In genomic region chr1:160298893-160299292, GRCm38 (mm10) we compare ENCODE assay signal across 18 mouse cellular contexts.
DNase-seq lines count a peak whose midpoint lies in the region; ATAC-seq and TF ChIP-seq lines count a peak whose summit lies in the region.
"Had no signal": no experiment of that assay in that cellular context is flagged by ENCODE, and none has a peak within 500 bp of the region (broad histone marks: within the 10 kb centered on the region; RNA-seq: fewer than 3 reads in every experiment).

No protein-coding gene starts in this region.

- no peak for TF ChIP-seq RAD21 in MEL (IDR thresholded peaks at IDR 0.05; ENCODE audit: low read depth, low read length)

- no peaks in the 10 kb centered on the region for H3K9me3 ChIP-seq in MEL (replicated peaks; ENCODE audit: insufficient read depth, low read length)
- no peaks in the 10 kb centered on the region for H3K9me3 ChIP-seq in liver, embryonic 12.5 days (replicated peaks)
- no peaks in the 10 kb centered on the region for H3K9me3 ChIP-seq in liver, embryonic 16.5 days (replicated peaks; ENCODE audit: control insufficient read depth, low read length)
- no peaks in the 10 kb centered on the region for H3K9me3 ChIP-seq in megakaryocyte, embryonic 14.5 days
- H3K9me3 ChIP-seq: embryonic facial prominence, embryonic 10.5 days; forebrain, embryonic 10.5 days; heart, embryonic 13.5 days; hindbrain, embryonic 15.5 days had no signal

- 43% methylated on average over 1 of the region's 1 CpGs for WGBS in liver, embryonic 12.5 days (ENCODE audit: insufficient replicate concordance)
- 26% methylated on average over 1 of the region's 1 CpGs for WGBS in liver, embryonic 16.5 days (ENCODE audit: insufficient replicate concordance)

- TF ChIP-seq POLR2A in MEL (IDR thresholded peaks at IDR 0.05; ENCODE audit: control insufficient read depth in 1 of 2, insufficient read depth in 1 of 2, low read depth in 1 of 2, low read length in 2 of 2, poor library complexity in 1 of 2) = no peak

- peaks cover 0 to 72% of the 10 kb centered on the region in 2 experiments; a peak in 2 of 4 replicates for H3K36me3 ChIP-seq in MEL (ENCODE audit: control insufficient read depth in 1 of 2, insufficient read depth in 2 of 2, low read length in 2 of 2)
- no peaks in the 10 kb centered on the region for H3K36me3 ChIP-seq in liver, embryonic 12.5 days
- H3K36me3 ChIP-seq in liver, embryonic 16.5 days (ENCODE audit: control insufficient read depth, insufficient read depth) = no peaks in the 10 kb centered on the region
- H3K36me3 ChIP-seq in megakaryocyte, embryonic 14.5 days (replicated peaks; ENCODE audit: low read length) = peaks cover 60% of the 10 kb centered on the region
- H3K36me3 ChIP-seq: embryonic facial prominence, embryonic 10.5 days; forebrain, embryonic 10.5 days; heart, embryonic 13.5 days; hindbrain, embryonic 15.5 days had no signal

- no peak overlapping the region for H3K4me3 ChIP-seq in MEL (ENCODE audit: control insufficient read depth in 1 of 2, insufficient read depth in 1 of 2, low read depth in 2 of 2, low read length in 2 of 2)
- H3K4me3 ChIP-seq in liver, embryonic 12.5 days = no peak overlapping the region
- H3K4me3 ChIP-seq in liver, embryonic 16.5 days (ENCODE audit: low read depth, low read length) = no peak overlapping the region
- H3K4me3 ChIP-seq in megakaryocyte, embryonic 14.5 days (replicated peaks) = peak overlapping the region; percentile 89
- H3K4me3 ChIP-seq: embryonic facial prominence, embryonic 10.5 days; forebrain, embryonic 10.5 days; heart, embryonic 13.5 days; hindbrain, embryonic 15.5 days had no signal

- peaks cover 37 to 54% of the 10 kb centered on the region in 2 experiments for H3K4me1 ChIP-seq in MEL (ENCODE audit: control insufficient read depth in 1 of 2, insufficient read depth in 2 of 2, low read length in 2 of 2)
- peaks cover 70% of the 10 kb centered on the region for H3K4me1 ChIP-seq in liver, embryonic 12.5 days
- H3K4me1 ChIP-seq in liver, embryonic 16.5 days (ENCODE audit: control insufficient read depth, low read depth, low read length) = peaks cover 22% of the 10 kb centered on the region
- H3K4me1 ChIP-seq in megakaryocyte, embryonic 14.5 days = peaks cover 94% of the 10 kb centered on the region
- H3K4me1 ChIP-seq: hindbrain, embryonic 15.5 days had no signal

- intact Hi-C loops in left cerebral cortex, postnatal 4 days (cut with DNase I) = no loop called here

- no peak for DNase-seq in MEL (ENCODE audit: low read depth, low spot score)
- DNase-seq in gastrocnemius, postnatal 4 days (ENCODE audit: low spot score in 2 of 2) = no peak
- DNase-seq in left cerebral cortex, postnatal 4 days = no peak
- no peak for DNase-seq in cerebellum, postnatal 10 days
- DNase-seq in frontal cortex, adult 2 months (ENCODE audit: extremely low spot score in 1 of 2, low spot score in 1 of 2) = no peak
- DNase-seq: adrenal gland, postnatal 14 days; cerebellum, adult 11-12 months; cerebellum, adult 9-10 months; heart, postnatal 36 days had no signal

- H3K9ac ChIP-seq in MEL (ENCODE audit: control insufficient read depth, low read depth, low read length, poor library complexity, severe bottlenecking) = no peak overlapping the region
- no peak overlapping the region for H3K9ac ChIP-seq in liver, embryonic 12.5 days
- H3K9ac ChIP-seq in liver, embryonic 16.5 days (ENCODE audit: low read depth, low read length) = no peak overlapping the region
- H3K9ac ChIP-seq: heart, embryonic 13.5 days; hindbrain, embryonic 15.5 days had no signal

- no peak overlapping the region for H3K4me2 ChIP-seq in liver, embryonic 12.5 days
- no peak overlapping the region for H3K4me2 ChIP-seq in liver, embryonic 16.5 days (ENCODE audit: low read depth, low read length)
- H3K4me2 ChIP-seq: heart, embryonic 13.5 days; hindbrain, embryonic 15.5 days had no signal

- TF ChIP-seq CTCF in MEL (IDR thresholded peaks at IDR 0.05 in 2 of 3, conservative IDR thresholded peaks at IDR 0.05 in 1 of 3; ENCODE audit: control insufficient read depth in 1 of 3, insufficient read depth in 1 of 3, low read depth in 2 of 3, low read length in 3 of 3, poor library complexity in 1 of 3, severe bottlenecking in 1 of 3) = no peak

- H3K79me2 ChIP-seq in MEL (ENCODE audit: control insufficient read depth, insufficient read depth, low read length, poor library complexity) = peaks cover 3% of the 10 kb centered on the region

- H3K27me3 ChIP-seq in MEL (ENCODE audit: control insufficient read depth in 1 of 2, insufficient read depth in 2 of 2, low read length in 2 of 2) = no peaks in the 10 kb centered on the region
- no peaks in the 10 kb centered on the region for H3K27me3 ChIP-seq in liver, embryonic 12.5 days (replicated peaks)
- H3K27me3 ChIP-seq in liver, embryonic 16.5 days (ENCODE audit: control insufficient read depth, insufficient read depth, low read depth, low read length) = no peaks in the 10 kb centered on the region
- H3K27me3 ChIP-seq in megakaryocyte, embryonic 14.5 days (replicated peaks) = no peaks in the 10 kb centered on the region
- H3K27me3 ChIP-seq: heart, embryonic 13.5 days; hindbrain, embryonic 15.5 days; Patski had no signal

- peak; percentile 50 to 66; a peak in 3 of 4 replicates for TF ChIP-seq EP300 in MEL (IDR thresholded peaks at IDR 0.05; ENCODE audit: low read depth in 1 of 2, low read length in 2 of 2)

- H3K27ac ChIP-seq in MEL (ENCODE audit: control insufficient read depth, low read depth, low read length) = peak overlapping the region; percentile 52; the same call in 1 of the 2 replicates
- no peak overlapping the region for H3K27ac ChIP-seq in liver, embryonic 12.5 days
- H3K27ac ChIP-seq in liver, embryonic 16.5 days (ENCODE audit: low read length) = no peak overlapping the region
- H3K27ac ChIP-seq: embryonic facial prominence, embryonic 10.5 days; forebrain, embryonic 10.5 days; heart, embryonic 13.5 days; hindbrain, embryonic 15.5 days had no signal

- peak; percentile 67 for ATAC-seq in liver, embryonic 12.5 days
- peak; percentile 68 for ATAC-seq in liver, embryonic 16.5 days (ENCODE audit: low read depth)
- ATAC-seq: forebrain, embryonic 14.5 days had no signal

TF ChIP-seq in MEL, 35 proteins besides CTCF, POLR2A, EP300 and RAD21:
- no peak for TF ChIP-seq POLR2AphosphoS5 (IDR thresholded peaks at IDR 0.05; ENCODE audit: borderline replicate concordance, low read depth, low read length)
- no peak for TF ChIP-seq USF2 (IDR thresholded peaks at IDR 0.05; ENCODE audit: borderline replicate concordance in 1 of 2, insufficient read depth in 1 of 2, low read depth in 1 of 2, low read length in 2 of 2)
- TF ChIP-seq MAX (IDR thresholded peaks at IDR 0.05; ENCODE audit: low read length) = 0 out of 2 replicates have a peak, but pooled peaks have one; percentile 41
- no peak for TF ChIP-seq UBTF (IDR thresholded peaks at IDR 0.05; ENCODE audit: borderline replicate concordance, insufficient read depth, low read depth, low read length)
- no peak for TF ChIP-seq CHD2 (IDR thresholded peaks at IDR 0.05; ENCODE audit: low read length)
- 0 out of 2 replicates have a peak, but pooled peaks have one; percentile 16 for TF ChIP-seq TCF12 (IDR thresholded peaks at IDR 0.05; ENCODE audit: low read depth, low read length)
- peak; percentile 32; the same call in 1 of the 2 replicates for TF ChIP-seq RCOR1 (IDR thresholded peaks at IDR 0.05; ENCODE audit: low read depth, low read length)
- TF ChIP-seq JUND (IDR thresholded peaks at IDR 0.05; ENCODE audit: low read depth, low read length) = no peak
- TF ChIP-seq MYC (IDR thresholded peaks at IDR 0.05; ENCODE audit: low read depth, low read length) = peak; percentile 63; the same call in 1 of the 2 replicates
- 0 out of 2 replicates have a peak, but pooled peaks have one; percentile 14 for TF ChIP-seq GATA1 (IDR thresholded peaks at IDR 0.05; ENCODE audit: low read depth, low read length)
- TF ChIP-seq TAL1 (IDR thresholded peaks at IDR 0.05; ENCODE audit: low read length) = peak; percentile 25
